Mouse (Mus musculus) cerebellum, adult 9-10 months (tissue): ENCODE data around the gene E330034G19Rik.
A peak's percentile ranks its signal among the peaks of the same experiment; 100 is the strongest.
"Not testable (repeated sequence)": the region's sequence is repeated elsewhere in the genome, so short reads cannot be mapped to it uniquely, and the experiment has no call there.

Experiments used
- DNase-seq: peaks from one replicate; pipeline ENCODE4 v3.0.0; 2022

E330034G19Rik gene

GRCm38 (mm10) chr14:24292914-24293313 lies at the start of gene E330034G19Rik:
E330034G19Rik (plus strand) TSS chr14:24293214.
- DNase-seq: no peak

- DNase-seq: peak; percentile 35
These were observed 48.5 kb upstream of the E330034G19Rik start for GRCm38 (mm10) chr14:24244330-24245176.

GRCm38 (mm10) chr14:24245177-24246081 lies 47.6 kb upstream of the E330034G19Rik start, which contains the start of gene Dlg5:
Dlg5 (minus strand) TSS chr14:24245920.
- DNase-seq: peak; percentile 59

DNA sequence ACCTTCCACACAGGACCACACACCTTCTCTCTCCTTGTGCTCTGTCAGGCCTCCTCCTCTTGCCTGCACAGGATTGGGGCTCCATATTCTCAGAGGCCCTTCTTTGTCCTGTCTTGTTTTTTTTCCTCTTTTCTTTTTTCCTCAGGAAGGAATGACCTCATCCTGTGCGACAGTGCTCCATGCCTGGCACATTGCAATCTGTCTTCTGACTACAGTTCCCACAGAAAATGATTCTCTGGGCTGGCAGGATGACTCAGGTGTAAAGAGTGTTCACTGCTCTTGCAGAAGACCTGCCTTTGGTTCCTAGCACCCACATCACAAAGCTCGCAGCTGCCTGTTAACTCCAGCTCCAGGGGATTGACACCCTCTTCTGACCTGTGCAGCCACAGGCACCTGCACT lies 43.1 kb upstream of the E330034G19Rik start:
- DNase-seq: no peak

- no peak for DNase-seq
These were observed 41.7 kb upstream of the E330034G19Rik start for GRCm38 (mm10) chr14:24251326-24251725.

DNA sequence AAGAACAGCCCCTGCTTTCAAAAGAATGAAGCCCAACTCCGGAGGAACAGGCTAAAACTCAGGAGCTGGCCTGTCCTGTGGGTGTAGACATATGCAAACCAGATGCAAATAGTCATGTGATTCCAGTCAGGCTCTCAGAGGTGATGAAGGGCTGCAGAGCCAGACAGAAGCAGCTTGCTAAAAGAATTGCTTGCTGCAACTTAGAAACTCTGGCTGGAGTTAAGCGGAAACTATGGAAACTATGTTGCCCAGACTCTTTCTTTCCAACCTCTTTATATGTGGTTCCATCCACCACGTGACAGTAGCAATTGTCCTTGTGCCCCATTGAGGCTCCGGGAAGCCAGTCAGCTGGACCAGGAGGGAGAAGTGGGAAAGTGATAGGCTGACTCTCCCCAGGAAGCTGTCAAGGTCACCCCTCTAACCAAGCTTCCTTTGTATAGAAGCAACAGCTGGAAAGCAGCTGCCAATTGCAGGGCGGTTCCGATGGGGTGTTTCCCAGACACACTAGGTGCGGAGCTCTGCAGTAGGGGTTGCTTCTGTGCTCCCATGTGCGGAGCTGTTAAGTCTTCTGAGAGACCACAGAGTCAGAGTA lies 39.3 kb upstream of the E330034G19Rik start:
- DNase-seq: no peak

DNA sequence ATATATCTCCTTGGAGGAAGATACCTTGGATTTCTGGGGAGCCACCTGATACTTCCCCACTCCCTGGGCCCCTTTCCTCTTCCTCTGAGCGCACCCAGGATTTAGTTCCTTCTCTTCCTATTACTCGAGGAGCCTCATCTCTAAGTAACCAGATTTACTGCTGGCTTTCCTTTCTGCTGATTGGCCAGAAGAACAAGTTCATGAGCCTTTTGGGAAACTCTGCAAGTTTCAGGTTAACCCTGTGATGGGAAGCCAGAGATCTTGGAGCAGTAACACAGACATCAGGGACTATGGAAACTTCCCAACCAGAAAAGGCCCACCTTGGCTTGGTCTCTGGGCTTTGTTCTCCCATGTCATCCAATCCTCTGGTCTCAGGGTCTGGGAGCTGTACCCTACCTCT lies 37.1 kb upstream of the E330034G19Rik start:
- no peak for DNase-seq

- DNase-seq: no peak
These were observed 32.6 kb upstream of the E330034G19Rik start for GRCm38 (mm10) chr14:24260391-24260790.

GRCm38 (mm10) chr14:24262382-24262781 lies 30.6 kb upstream of the E330034G19Rik start:
- no peak for DNase-seq

DNA sequence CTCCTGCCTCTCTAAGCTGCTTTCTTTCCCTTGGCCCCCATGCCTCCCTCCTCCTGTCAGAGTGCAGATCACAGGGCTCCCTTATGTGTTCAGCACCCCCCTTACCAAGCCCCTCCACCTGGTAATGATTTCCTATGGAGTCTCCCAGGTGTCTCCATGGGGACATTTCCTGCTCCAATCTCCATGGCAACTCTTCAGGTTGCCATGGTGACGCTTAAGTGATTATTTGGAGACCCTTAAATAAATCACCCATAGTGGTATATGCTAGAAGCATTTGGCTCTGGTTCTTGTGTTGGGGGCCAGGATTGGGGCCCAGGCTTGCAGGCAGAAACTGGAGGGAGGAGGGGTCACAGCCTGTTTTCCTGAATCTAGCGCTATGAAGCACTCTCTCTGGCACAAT lies 30.1 kb upstream of the E330034G19Rik start:
- no peak for DNase-seq

GRCm38 (mm10) chr14:24269571-24269970 lies 23.4 kb upstream of the E330034G19Rik start:
- no peak for DNase-seq

- peak; percentile 29 for DNase-seq
These were observed 19.4 kb upstream of the E330034G19Rik start for GRCm38 (mm10) chr14:24273575-24273974.

GRCm38 (mm10) chr14:24275534-24275933 lies 17.5 kb upstream of the E330034G19Rik start:
- DNase-seq: peak; percentile 24

DNA sequence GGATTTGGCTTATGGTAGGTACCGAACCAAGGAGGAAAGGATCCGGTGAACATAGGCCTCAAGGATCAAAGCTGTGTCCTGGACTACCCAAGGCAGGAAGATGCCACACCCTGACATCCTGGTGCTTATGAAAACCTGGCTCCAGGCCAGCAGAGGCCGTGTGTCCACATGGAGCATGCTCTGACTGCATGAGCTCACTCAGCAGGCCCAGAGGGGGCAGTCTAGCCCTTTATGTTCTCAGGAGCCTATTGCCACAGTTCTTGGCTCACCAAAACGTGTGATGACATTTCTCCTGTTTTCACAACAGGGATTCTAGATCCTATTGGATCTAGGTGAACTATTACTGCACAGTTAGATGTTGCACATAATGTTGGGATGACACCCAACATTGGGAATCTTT lies 11.7 kb upstream of the E330034G19Rik start:
- no peak for DNase-seq

- no peak for DNase-seq
These were observed 10.7 kb upstream of the E330034G19Rik start for GRCm38 (mm10) chr14:24282276-24282675.

GRCm38 (mm10) chr14:24286136-24286535 lies 6.9 kb upstream of the E330034G19Rik start:
- no peak for DNase-seq

GRCm38 (mm10) chr14:24290726-24291125 lies 2.3 kb upstream of the E330034G19Rik start:
- DNase-seq: no peak

GRCm38 (mm10) chr14:24293631-24294030 lies 617 bp downstream of the E330034G19Rik start:
- no peak for DNase-seq

- DNase-seq: not testable (repeated sequence)
These were observed 9.1 kb downstream of the E330034G19Rik start for GRCm38 (mm10) chr14:24302126-24302525.

- no peak for DNase-seq
These were observed 13.7 kb downstream of the E330034G19Rik start for GRCm38 (mm10) chr14:24306667-24307066.

GRCm38 (mm10) chr14:24307146-24307545 lies 14.1 kb downstream of the E330034G19Rik start:
- DNase-seq: no peak

- peak; percentile 66 for DNase-seq
These were observed 18.1 kb downstream of the E330034G19Rik start for GRCm38 (mm10) chr14:24311110-24311509.

DNA sequence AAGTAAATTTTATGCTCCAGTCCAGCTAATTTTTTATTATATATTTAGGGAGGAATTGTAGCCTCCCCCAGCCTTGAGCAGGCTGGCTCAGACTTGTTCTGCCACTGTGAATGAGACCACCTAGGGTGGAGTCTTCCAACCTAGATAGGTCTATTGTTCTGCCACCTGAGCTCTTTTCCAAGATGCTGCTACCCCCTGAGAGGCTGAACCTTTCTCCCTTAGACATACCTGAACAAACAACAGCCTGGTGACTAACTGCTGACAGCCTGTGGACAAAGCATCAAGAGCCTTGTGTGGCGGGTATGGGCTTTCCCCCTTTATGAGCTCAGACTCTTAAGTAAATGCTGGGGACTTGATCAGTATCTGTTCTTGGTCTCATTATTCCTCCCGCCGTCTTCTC lies 54.0 kb downstream of the E330034G19Rik start:
- DNase-seq: not testable (repeated sequence)
